Mouse (Mus musculus) hindbrain, embryonic 14.5 days (tissue): ENCODE data around the gene Limk2. TPM values are rescaled to one million over a fixed set of nuclear protein-coding genes. Genes with fewer than 3 reads are reported as not detected.

Experiments used
- ATAC-seq: fragments of 200-750 bp; cut with Nextera tagmentation; 2 replicates; pipeline ENCODE4 v1.8.0; 2017; ENCODE audit warnings: moderate number of reproducible peaks, mild to moderate bottlenecking, moderate TSS enrichment, moderate library complexity; ENCODE audit not compliant: low FRiP score
- DNase-seq: peaks from one replicate; pipeline ENCODE4 v3.0.0-alpha.2; 2015; ENCODE audit warnings: low spot score
- H3K27ac ChIP-seq: fragments of 300-500 bp; sonication (generic); 2 replicates; pipeline ENCODE4 v1.5.1; 2014; ENCODE audit warnings: mild to moderate bottlenecking, moderate library complexity
- H3K27me3 ChIP-seq: fragments of 300-500 bp; sonication (generic); 2 replicates; pipeline ENCODE4 v1.6.1; 2014; ENCODE audit warnings: mild to moderate bottlenecking, low read length, mixed read lengths; ENCODE audit not compliant: control insufficient read depth, insufficient read depth
- H3K36me3 ChIP-seq: fragments of 300-500 bp; sonication (generic); replicated peaks from 2 replicates; pipeline ENCODE4 v1.6.1; 2014; ENCODE audit not compliant: control insufficient read depth, insufficient read depth
- H3K4me1 ChIP-seq: fragments of 300-500 bp; sonication (generic); replicated peaks from 2 replicates; pipeline ENCODE4 v1.6.1; 2014; ENCODE audit warnings: antibody characterized with exemption, low read length, mixed read lengths; ENCODE audit not compliant: control insufficient read depth, insufficient read depth
- H3K4me2 ChIP-seq: fragments of 300-500 bp; sonication (generic); replicated peaks from 2 replicates; pipeline ENCODE4 v1.6.1; 2014; ENCODE audit warnings: mild to moderate bottlenecking, moderate library complexity
- H3K4me3 ChIP-seq: fragments of 300-500 bp; sonication (generic); replicated peaks from 2 replicates; pipeline ENCODE4 v1.5.1; 2014; ENCODE audit warnings: mild to moderate bottlenecking, low read length
- H3K9ac ChIP-seq: fragments of 300-500 bp; sonication (generic); 2 replicates; pipeline ENCODE4 v1.6.1; 2014
- H3K9me3 ChIP-seq: fragments of 300-500 bp; sonication (generic); 2 replicates; pipeline ENCODE4 v1.6.1; 2016; ENCODE audit warnings: low read length; ENCODE audit not compliant: control insufficient read depth
- WGBS: fragments of 180-500 bp; shearing (Covaris S2); extraction: QIAGEN DNeasy Blood & Tissue Kit; methylation state at CpG from one replicate; pipeline ENCODE4 v1.1.7; 2014; 5-methylcytosine and 5-hydroxymethylcytosine counted together
- polyA plus RNA-seq: library from polyadenylated mRNA; unstranded; fragments of >200 nt; fragmentation: Nextera tagmentation; extraction: Ambion mirVana; gene quantifications from 2 replicates; pipeline ENCODE4 v1.2.1, GENCODE M21; 2014

The Limk2 gene
- polyA plus RNA-seq, 1 experiment from 2014 or later = 148 TPM

- no peak for ATAC-seq
- Histone ChIP-seq H3K36me3 (peaks cover 82% of the 10 kb centered on the region), H3K27ac (no peak overlapping the region), H3K9ac (no peak overlapping the region), H3K27me3 (no peaks in the 10 kb centered on the region), H3K4me1 (no peaks in the 10 kb centered on the region), H3K9me3 (no peaks in the 10 kb centered on the region), H3K4me3 (no peak overlapping the region), H3K4me2 (no peak overlapping the region)
- no peak for DNase-seq
- 84% methylated on average over 4 of the region's 4 CpGs for WGBS
Observed at GRCm38 (mm10) chr11:3422242-3422641, 13.3 kb upstream of the Limk2 start.

GRCm38 (mm10) chr11:3418741-3419140, 9.8 kb upstream of the Limk2 start:
- H3K27ac ChIP-seq = no peak overlapping the region
- H3K27me3 ChIP-seq = no peaks in the 10 kb centered on the region
- no peak overlapping the region for H3K4me3 ChIP-seq
- ATAC-seq = no peak
- no peak for DNase-seq
- peaks cover 83% of the 10 kb centered on the region for H3K36me3 ChIP-seq
- no peak overlapping the region for H3K9ac ChIP-seq
- no peaks in the 10 kb centered on the region for H3K9me3 ChIP-seq
- H3K4me2 ChIP-seq = no peak overlapping the region
- WGBS = 82% methylated on average over 4 of the region's 4 CpGs
- no peaks in the 10 kb centered on the region for H3K4me1 ChIP-seq

GRCm38 (mm10) chr11:3417795-3418194, 8.8 kb upstream of the Limk2 start:
- Histone ChIP-seq H3K27me3 (no peaks in the 10 kb centered on the region), H3K27ac (no peak overlapping the region), H3K4me3 (no peak overlapping the region), H3K9ac (no peak overlapping the region), H3K4me2 (no peak overlapping the region), H3K36me3 (peaks cover 75% of the 10 kb centered on the region), H3K9me3 (no peaks in the 10 kb centered on the region), H3K4me1 (no peaks in the 10 kb centered on the region)
- 80% methylated on average over 6 of the region's 6 CpGs for WGBS
- no peak for DNase-seq
- ATAC-seq = no peak

GRCm38 (mm10) chr11:3416399-3416798, 7.4 kb upstream of the Limk2 start:
- no peak overlapping the region for H3K27ac ChIP-seq
- no peaks in the 10 kb centered on the region for H3K9me3 ChIP-seq
- no peak overlapping the region for H3K4me3 ChIP-seq
- H3K27me3 ChIP-seq = no peaks in the 10 kb centered on the region
- no peak overlapping the region for H3K4me2 ChIP-seq
- DNase-seq = no peak
- no peaks in the 10 kb centered on the region for H3K4me1 ChIP-seq
- ATAC-seq = no peak
- WGBS = 98% methylated on average over 3 of the region's 3 CpGs
- peaks cover 65% of the 10 kb centered on the region for H3K36me3 ChIP-seq
- no peak overlapping the region for H3K9ac ChIP-seq

- Histone ChIP-seq H3K9me3 (no peaks in the 10 kb centered on the region), H3K4me1 (peaks cover 15% of the 10 kb centered on the region; the same call in 1 of the 2 replicates), H3K4me2 (no peak overlapping the region), H3K27me3 (no peaks in the 10 kb centered on the region), H3K36me3 (peaks cover 33% of the 10 kb centered on the region), H3K9ac (no peak overlapping the region), H3K4me3 (no peak overlapping the region), H3K27ac (no peak overlapping the region)
- 87% methylated on average over 3 of the region's 3 CpGs for WGBS
- DNase-seq (no peak), ATAC-seq (no peak)
Observed at GRCm38 (mm10) chr11:3412111-3412510, 3.1 kb upstream of the Limk2 start.

- ATAC-seq (no peak), DNase-seq (no peak)
- Histone ChIP-seq H3K36me3 (no peaks in the 10 kb centered on the region), H3K4me1 (peaks cover 15% of the 10 kb centered on the region; the same call in 1 of the 2 replicates), H3K4me2 (peak overlapping the region; percentile 76), H3K4me3 (peak overlapping the region; percentile 49), H3K27me3 (no peaks in the 10 kb centered on the region), H3K9ac (peak overlapping the region; percentile 66), H3K27ac (peak overlapping the region; percentile 55; the same call in 1 of the 2 replicates), H3K9me3 (no peaks in the 10 kb centered on the region)
- WGBS = 9% methylated on average over 34 of the region's 34 CpGs
Observed at GRCm38 (mm10) chr11:3408131-3408996, 625 bp downstream of the Limk2 start.

- H3K9me3 ChIP-seq = no peaks in the 10 kb centered on the region
- 93% methylated on average over 7 of the region's 7 CpGs for WGBS
- H3K9ac ChIP-seq = no peak overlapping the region
- no peak overlapping the region for H3K27ac ChIP-seq
- H3K27me3 ChIP-seq = no peaks in the 10 kb centered on the region
- H3K4me3 ChIP-seq = no peak overlapping the region
- ATAC-seq = no peak
- no peaks in the 10 kb centered on the region for H3K36me3 ChIP-seq
- H3K4me2 ChIP-seq = no peak overlapping the region
- H3K4me1 ChIP-seq = peaks cover 15% of the 10 kb centered on the region; the same call in 1 of the 2 replicates
- no peak for DNase-seq
Observed at GRCm38 (mm10) chr11:3404287-3405047, 4.5 kb downstream of the Limk2 start.

GRCm38 (mm10) chr11:3403024-3403423, 6.0 kb downstream of the Limk2 start:
- Histone ChIP-seq H3K36me3 (no peaks in the 10 kb centered on the region), H3K9me3 (no peaks in the 10 kb centered on the region), H3K4me1 (peaks cover 7% of the 10 kb centered on the region; the same call in 1 of the 2 replicates), H3K4me2 (no peak overlapping the region), H3K27me3 (no peaks in the 10 kb centered on the region), H3K27ac (no peak overlapping the region), H3K4me3 (no peak overlapping the region), H3K9ac (no peak overlapping the region)
- DNase-seq (no peak), ATAC-seq (no peak)
- WGBS = 88% methylated on average over 3 of the region's 3 CpGs

- Histone ChIP-seq H3K27ac (0 out of 2 replicates have a peak overlapping the region, but pooled peaks have one; percentile 9), H3K4me2 (no peak overlapping the region), H3K36me3 (no peaks in the 10 kb centered on the region), H3K4me3 (no peak overlapping the region), H3K9ac (no peak overlapping the region), H3K27me3 (no peaks in the 10 kb centered on the region), H3K9me3 (no peaks in the 10 kb centered on the region), H3K4me1 (0 out of 2 replicates have a peak, but pooled peaks cover 6% of the 10 kb centered on the region)
- DNase-seq (no peak), ATAC-seq (no peak)
- WGBS = 87% methylated on average over 1 of the region's 1 CpGs
Observed at GRCm38 (mm10) chr11:3398318-3398717, 10.7 kb downstream of the Limk2 start.
